Mouse (Mus musculus) adrenal gland, adult 8-10 months (tissue): ENCODE measurements around the gene Gm20388. TPM values are rescaled to one million over a fixed set of nuclear protein-coding genes. Genes with fewer than 3 reads are reported as not detected.
"Not testable (repeated sequence)": the region's sequence is repeated elsewhere in the genome, so short reads cannot be mapped to it uniquely, and the experiment has no call there.

Source experiments
- DNase-seq: peaks from one replicate; pipeline ENCODE4 v3.0.0; 2022
- total RNA-seq, 4 experiments: library from RNA; stranded (reverse); gene quantifications; 2 replicates each; pipeline ENCODE4 v1.2.4; 2022

The Gm20388 gene
- total RNA-seq, 4 experiments from 2014 or later, result 1.7 to 16.9 (median 5.8) TPM

- no peak for DNase-seq
Observed at GRCm38 (mm10) chr8:120341124-120341523, 430.5 kb downstream of the Gm20388 start.

GRCm38 (mm10) chr8:120342847-120343548 lies 432.4 kb downstream of the Gm20388 start:
- DNase-seq, result no peak

- no peak for DNase-seq
Observed at GRCm38 (mm10) chr8:120343582-120343981, 432.9 kb downstream of the Gm20388 start.

- DNase-seq, result no peak
Observed at GRCm38 (mm10) chr8:120344166-120344565, 433.5 kb downstream of the Gm20388 start.

GRCm38 (mm10) chr8:120344583-120344982 lies 433.9 kb downstream of the Gm20388 start:
- DNase-seq, result no peak

GRCm38 (mm10) chr8:120347734-120348341 lies 437.2 kb downstream of the Gm20388 start:
- DNase-seq, result no peak

GRCm38 (mm10) chr8:120348922-120349321 lies 438.3 kb downstream of the Gm20388 start:
- no peak for DNase-seq

- DNase-seq, result no peak
Observed at GRCm38 (mm10) chr8:120351332-120352071, 440.9 kb downstream of the Gm20388 start.

- DNase-seq, result no peak
Observed at GRCm38 (mm10) chr8:120352096-120352495, 441.5 kb downstream of the Gm20388 start.

- no peak for DNase-seq
Observed at GRCm38 (mm10) chr8:120356067-120356466, 445.4 kb downstream of the Gm20388 start.

GRCm38 (mm10) chr8:120357504-120357903 lies 446.9 kb downstream of the Gm20388 start:
- DNase-seq, result no peak

GRCm38 (mm10) chr8:120361301-120361700 lies 450.7 kb downstream of the Gm20388 start:
- DNase-seq, result peak; percentile 47

GRCm38 (mm10) chr8:120363552-120364071 lies 453.0 kb downstream of the Gm20388 start:
- peak; percentile 77 for DNase-seq

- DNase-seq, result peak; percentile 39
Observed at GRCm38 (mm10) chr8:120364093-120364725, 453.6 kb downstream of the Gm20388 start.

GRCm38 (mm10) chr8:120366840-120367239 lies 456.2 kb downstream of the Gm20388 start:
- no peak for DNase-seq

GRCm38 (mm10) chr8:120368191-120368590 lies 457.6 kb downstream of the Gm20388 start:
- not testable (repeated sequence) for DNase-seq

GRCm38 (mm10) chr8:120368814-120369649 lies 458.4 kb downstream of the Gm20388 start:
- peak; percentile 94 for DNase-seq

GRCm38 (mm10) chr8:120369956-120370355 lies 459.3 kb downstream of the Gm20388 start:
- peak; percentile 75 for DNase-seq

- no peak for DNase-seq
Observed at GRCm38 (mm10) chr8:120370461-120370860, 459.8 kb downstream of the Gm20388 start.

- no peak for DNase-seq
Observed at GRCm38 (mm10) chr8:120371146-120371545, 460.5 kb downstream of the Gm20388 start.

GRCm38 (mm10) chr8:120371725-120372457 lies 461.2 kb downstream of the Gm20388 start:
- no peak for DNase-seq
